Mouse (Mus musculus): ENCODE measurements around the gene Akt1s1. TPM values are rescaled to one million over a fixed set of nuclear protein-coding genes. Genes with fewer than 3 reads are reported as not detected.

The Akt1s1 gene
- polyA plus RNA-seq, 1 experiment: 141 TPM

DNA sequence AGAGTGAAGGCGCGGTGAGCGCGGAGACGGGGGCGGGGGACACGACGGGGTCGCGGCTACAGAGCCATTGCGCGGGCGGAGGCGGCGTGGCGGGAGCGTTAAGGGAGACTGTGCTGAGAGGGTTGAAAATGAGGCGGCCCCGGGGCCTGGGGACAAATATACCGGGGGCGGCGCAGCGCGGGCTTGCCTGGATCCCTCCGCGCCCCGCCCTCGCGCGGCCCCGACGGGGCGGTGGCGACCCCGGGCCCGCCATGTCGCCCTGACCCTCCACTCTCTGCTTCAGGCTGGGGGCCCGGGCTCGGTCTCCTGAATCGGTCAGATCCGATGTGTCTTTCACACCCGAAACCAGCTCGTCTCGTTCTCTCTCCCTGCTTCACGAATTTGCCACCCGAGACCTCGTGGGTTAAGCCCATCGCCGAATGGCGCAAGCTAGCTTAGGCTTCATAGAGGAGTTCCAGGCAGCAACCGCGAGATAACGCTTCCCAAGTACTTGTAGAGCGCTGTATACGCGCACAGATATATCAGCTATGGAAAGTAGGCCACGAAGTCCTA is 32.2 kb upstream of the Akt1s1 start, which contains the start of gene Atf5:
Gene Atf5, minus strand, starts transcription at position 189 of the 552 bp plus-strand sequence.
- no peak for TF ChIP-seq CTCF (IDR thresholded peaks at IDR 0.05; ENCODE audit: borderline replicate concordance, extremely low read depth, insufficient read depth, insufficient read length)
- no peak for TF ChIP-seq POLR2A (IDR thresholded peaks at IDR 0.05; ENCODE audit: borderline replicate concordance, extremely low read depth, insufficient read depth, insufficient read length, poor library complexity, severe bottlenecking)
- DNase-seq (ENCODE audit: low read depth): peak; percentile 63

DNA sequence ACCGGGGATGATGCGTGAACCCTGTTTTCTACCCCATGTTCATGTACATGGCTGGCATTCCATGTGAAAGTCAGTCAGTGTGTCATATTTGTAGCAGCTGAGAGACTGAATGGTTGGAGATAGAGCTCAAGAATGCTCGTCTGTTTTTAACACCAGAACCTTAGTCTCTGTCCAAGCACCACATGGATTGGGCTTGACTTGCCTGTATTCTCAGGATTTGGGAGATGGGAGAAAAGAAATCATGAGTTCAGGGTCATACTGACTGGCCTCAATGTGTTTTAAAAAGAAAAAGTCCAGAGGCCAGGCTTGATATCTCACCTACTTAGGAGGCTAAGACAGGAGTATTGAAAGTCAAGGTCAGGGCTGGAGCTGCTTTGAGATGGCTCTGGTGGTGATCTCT is 31.4 kb upstream of the Akt1s1 start:
- DNase-seq (ENCODE audit: low read depth): no peak
- TF ChIP-seq CTCF (IDR thresholded peaks at IDR 0.05; ENCODE audit: borderline replicate concordance, extremely low read depth, insufficient read depth, insufficient read length) (no peak), POLR2A (IDR thresholded peaks at IDR 0.05; ENCODE audit: borderline replicate concordance, extremely low read depth, insufficient read depth, insufficient read length, poor library complexity, severe bottlenecking) (no peak)

DNA sequence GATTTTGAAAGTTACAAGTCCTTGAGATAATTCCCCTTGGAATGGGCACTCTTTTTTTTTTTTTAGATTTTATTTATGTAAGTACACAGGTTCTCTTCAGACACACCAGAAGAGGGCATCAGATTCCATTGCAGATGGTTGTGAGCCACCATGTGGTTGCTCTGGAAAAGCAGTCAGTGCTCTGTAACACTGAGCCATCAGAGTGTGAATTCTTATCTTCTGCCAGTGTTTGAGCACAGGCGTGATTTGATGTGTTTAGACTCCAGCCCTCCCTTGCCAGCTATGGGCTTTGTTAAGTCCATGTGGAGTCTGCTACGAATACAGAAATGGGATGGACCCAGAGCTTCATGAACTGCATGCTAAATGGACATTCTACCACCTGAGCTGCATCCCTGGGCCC is 30.6 kb upstream of the Akt1s1 start:
- TF ChIP-seq CTCF (IDR thresholded peaks at IDR 0.05; ENCODE audit: borderline replicate concordance, extremely low read depth, insufficient read depth, insufficient read length) (peak; percentile 12; the same call in 1 of the 2 replicates), POLR2A (IDR thresholded peaks at IDR 0.05; ENCODE audit: borderline replicate concordance, extremely low read depth, insufficient read depth, insufficient read length, poor library complexity, severe bottlenecking) (no peak)
- DNase-seq (ENCODE audit: low read depth): peak; percentile 58

DNA sequence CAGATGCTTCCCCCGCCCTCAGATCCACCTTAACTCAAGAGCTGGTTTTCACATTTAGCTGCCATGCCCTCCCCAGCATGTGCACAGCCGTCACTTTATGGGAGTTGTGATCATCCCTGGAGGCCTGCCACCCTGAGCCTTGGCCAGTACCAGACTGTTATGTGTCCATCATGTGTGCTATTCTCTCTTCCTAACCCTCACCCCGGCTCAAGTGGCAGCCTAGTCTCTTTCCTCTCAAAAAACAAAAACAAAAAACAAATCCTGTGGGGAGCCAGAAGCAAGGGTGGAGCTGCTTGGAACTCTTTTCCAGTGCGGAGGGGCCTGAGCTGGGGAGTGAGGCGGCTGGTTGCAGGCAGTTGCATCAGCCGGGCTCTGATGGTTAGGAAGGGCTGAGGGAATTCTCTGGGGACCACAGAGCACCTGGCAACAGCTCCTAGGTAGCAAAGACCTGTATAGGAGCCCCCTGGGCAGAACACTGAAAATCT is 30.0 kb upstream of the Akt1s1 start:
- DNase-seq (ENCODE audit: low read depth): peak; percentile 48
- TF ChIP-seq POLR2A (IDR thresholded peaks at IDR 0.05; ENCODE audit: borderline replicate concordance, extremely low read depth, insufficient read depth, insufficient read length, poor library complexity, severe bottlenecking) (no peak), CTCF (IDR thresholded peaks at IDR 0.05; ENCODE audit: borderline replicate concordance, extremely low read depth, insufficient read depth, insufficient read length) (no peak)

DNA sequence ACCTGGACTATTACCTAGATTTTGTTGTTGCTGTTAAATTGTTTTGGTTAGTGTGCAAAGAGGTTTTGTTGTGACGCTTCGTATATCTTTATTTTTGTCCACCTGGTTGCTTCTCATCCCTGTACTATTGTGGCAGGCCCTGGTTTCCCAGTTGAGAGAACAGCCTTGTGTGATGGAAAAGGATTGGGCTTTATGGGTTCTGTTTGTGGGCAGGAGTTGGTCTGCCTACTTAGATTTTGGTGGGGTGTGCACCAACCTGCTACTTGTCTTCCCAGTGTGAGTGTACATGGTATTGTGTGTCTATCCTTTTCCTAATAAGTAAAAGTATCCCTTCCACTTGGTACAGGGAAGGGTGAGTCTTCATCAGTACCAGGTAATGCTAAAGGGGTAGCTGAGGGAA is 29.4 kb upstream of the Akt1s1 start:
- no peak for TF ChIP-seq CTCF (IDR thresholded peaks at IDR 0.05; ENCODE audit: borderline replicate concordance, extremely low read depth, insufficient read depth, insufficient read length)
- no peak for DNase-seq (ENCODE audit: low read depth)

DNA sequence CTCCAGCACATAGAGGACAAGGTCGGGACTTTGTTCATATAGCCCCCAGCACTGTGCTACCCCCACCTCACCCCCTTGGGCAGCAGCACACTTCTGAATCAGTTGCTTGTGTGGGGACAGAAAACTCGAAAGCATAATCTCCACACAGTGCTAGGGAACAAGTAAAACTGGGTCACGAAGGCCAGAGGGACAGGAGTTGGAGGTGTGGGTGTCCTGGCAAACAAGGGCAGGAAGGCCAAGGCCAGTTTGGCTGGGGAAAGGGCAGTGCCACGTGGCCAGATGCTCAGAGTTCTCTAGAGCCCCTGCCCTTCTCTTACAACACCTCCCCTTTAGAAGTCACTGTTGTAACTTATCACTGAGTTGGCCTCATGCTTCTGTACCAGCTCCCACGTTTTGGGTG is 28.9 kb upstream of the Akt1s1 start:
- TF ChIP-seq CTCF (IDR thresholded peaks at IDR 0.05; ENCODE audit: borderline replicate concordance, extremely low read depth, insufficient read depth, insufficient read length) (no peak), POLR2A (IDR thresholded peaks at IDR 0.05; ENCODE audit: borderline replicate concordance, extremely low read depth, insufficient read depth, insufficient read length, poor library complexity, severe bottlenecking) (no peak)

DNA sequence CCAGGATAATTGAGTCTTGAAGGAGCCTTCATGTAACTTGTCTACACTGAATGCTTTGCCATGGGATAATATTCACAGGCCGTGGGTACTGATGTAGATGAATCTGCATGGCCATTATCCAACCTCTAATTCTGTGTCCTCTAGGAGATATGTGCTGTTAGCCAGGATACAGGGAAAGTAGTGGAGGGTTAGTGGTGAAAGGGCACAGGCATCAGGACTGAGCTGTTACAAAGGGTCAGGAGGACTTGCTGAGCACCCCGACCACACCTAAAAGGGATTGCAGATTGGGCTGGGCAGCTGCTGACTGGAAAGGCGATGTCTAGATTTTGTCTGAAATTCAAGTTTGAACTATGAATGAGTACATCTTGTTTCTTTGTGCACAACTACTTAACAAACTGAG is 28.3 kb upstream of the Akt1s1 start:
- TF ChIP-seq CTCF (IDR thresholded peaks at IDR 0.05; ENCODE audit: borderline replicate concordance, extremely low read depth, insufficient read depth, insufficient read length) (no peak), POLR2A (IDR thresholded peaks at IDR 0.05; ENCODE audit: borderline replicate concordance, extremely low read depth, insufficient read depth, insufficient read length, poor library complexity, severe bottlenecking) (no peak)
- DNase-seq (ENCODE audit: low read depth): no peak

More for the DNA sequence above, 28.9 kb upstream of the Akt1s1 start:
- no peak for DNase-seq (ENCODE audit: low read depth)

DNA sequence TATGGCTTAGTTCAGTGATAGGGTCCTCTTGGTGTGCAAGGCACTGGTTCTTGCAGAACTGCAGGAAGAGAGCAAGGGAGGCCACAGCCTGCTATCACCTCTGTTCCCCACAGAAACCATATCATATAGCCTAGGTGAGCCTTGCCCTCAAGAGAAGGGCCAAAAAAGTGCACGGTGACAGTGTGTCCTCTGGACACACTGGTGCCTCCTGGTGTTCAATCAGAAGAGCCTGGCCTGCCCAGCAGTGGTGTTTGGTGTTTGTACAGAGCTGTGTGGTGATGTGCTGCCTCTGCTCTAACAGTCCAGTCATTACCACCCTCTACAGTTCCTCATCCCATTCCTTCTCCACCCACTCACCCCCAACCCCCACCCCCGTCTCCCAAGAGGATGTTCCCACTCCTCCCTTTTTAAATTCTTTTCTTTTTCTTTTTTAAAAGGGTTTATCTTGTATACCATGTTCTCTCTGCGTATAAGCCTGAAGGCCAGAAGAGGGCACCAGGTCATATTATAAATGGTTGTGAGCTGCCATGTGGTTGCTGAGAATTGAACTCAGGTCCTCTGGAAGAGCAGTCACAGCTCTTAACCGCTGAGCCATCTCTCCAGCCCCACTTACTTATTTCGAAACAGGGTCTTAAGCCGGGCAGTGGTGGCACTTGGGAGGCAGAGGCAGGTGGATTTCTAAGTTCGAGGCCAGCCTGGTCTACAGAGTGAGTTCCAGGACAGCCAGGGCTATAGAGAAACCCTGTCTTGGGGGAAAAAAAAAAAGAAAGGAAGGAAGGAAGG is 26.9 kb upstream of the Akt1s1 start:
- TF ChIP-seq POLR2A (IDR thresholded peaks at IDR 0.05; ENCODE audit: borderline replicate concordance, extremely low read depth, insufficient read depth, insufficient read length, poor library complexity, severe bottlenecking) (no peak), CTCF (IDR thresholded peaks at IDR 0.05; ENCODE audit: borderline replicate concordance, extremely low read depth, insufficient read depth, insufficient read length) (no peak)
- DNase-seq (ENCODE audit: low read depth): no peak

DNA sequence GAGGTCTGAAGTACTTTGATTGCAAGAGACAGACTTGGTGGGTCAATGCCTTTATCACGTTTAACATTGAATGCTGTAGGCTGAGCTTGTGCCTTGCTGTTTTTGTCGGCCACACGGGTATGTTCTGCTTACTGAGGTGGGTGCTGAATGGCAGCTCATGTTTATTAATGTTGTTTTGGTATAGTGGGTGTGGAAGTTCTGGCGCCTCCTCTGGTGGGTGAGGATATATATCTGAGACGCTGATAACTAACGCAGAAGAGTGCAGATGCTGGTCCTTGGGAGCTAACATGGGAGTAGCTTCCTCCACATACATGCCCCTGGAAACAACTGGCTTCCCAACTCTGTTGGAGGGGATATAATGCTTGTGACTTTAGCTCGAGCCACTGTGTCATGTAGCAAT is 25.4 kb upstream of the Akt1s1 start:
- peak; percentile 35 for DNase-seq (ENCODE audit: low read depth)
- TF ChIP-seq POLR2A (IDR thresholded peaks at IDR 0.05; ENCODE audit: borderline replicate concordance, extremely low read depth, insufficient read depth, insufficient read length, poor library complexity, severe bottlenecking) (no peak), CTCF (IDR thresholded peaks at IDR 0.05; ENCODE audit: borderline replicate concordance, extremely low read depth, insufficient read depth, insufficient read length) (peak; percentile 17; the same call in 1 of the 2 replicates)

DNA sequence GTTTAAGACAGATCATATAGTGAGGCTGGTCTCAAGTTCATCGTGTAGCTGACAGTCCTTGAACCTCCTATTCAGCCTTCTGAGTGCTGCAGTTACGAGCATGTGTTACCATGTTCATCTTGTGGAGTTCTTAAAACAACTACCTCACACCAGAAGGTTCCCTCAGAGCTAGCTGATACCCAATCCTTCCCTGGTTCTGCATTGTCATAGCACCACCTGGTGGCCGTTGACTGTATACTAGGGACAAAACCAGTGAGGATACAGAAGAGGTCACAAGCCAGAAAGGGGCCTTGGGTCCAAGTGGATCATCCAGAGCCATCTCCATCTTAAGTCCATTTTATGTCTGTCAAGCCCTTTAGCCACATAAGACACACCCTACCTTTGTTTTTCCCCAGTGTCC is 23.9 kb upstream of the Akt1s1 start:
- peak; percentile 84 for DNase-seq (ENCODE audit: low read depth)
- TF ChIP-seq CTCF (IDR thresholded peaks at IDR 0.05; ENCODE audit: borderline replicate concordance, extremely low read depth, insufficient read depth, insufficient read length): peak; percentile 84; the same call in 1 of the 2 replicates
- no peak for TF ChIP-seq POLR2A (IDR thresholded peaks at IDR 0.05; ENCODE audit: borderline replicate concordance, extremely low read depth, insufficient read depth, insufficient read length, poor library complexity, severe bottlenecking)

DNA sequence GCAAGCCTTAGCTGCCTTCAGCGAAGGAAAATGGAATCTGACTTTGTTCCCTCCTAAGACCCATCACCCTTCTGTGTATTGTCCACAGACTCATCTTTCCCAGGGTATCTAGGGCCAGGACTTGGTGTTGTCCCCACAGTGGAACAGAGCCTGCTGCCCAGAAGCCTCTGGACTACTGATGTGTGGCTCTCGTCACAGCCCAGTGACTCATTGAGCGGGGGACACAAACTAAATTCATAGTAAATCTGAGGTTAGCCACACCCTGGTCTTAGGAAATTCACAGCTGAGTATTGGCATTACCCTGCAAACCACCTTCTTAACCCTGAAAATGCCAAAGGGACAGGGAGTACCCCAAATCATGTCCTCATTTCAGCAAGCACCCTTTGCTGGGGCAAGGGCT is 22.0 kb upstream of the Akt1s1 start:
- DNase-seq (ENCODE audit: low read depth): no peak
- TF ChIP-seq POLR2A (IDR thresholded peaks at IDR 0.05; ENCODE audit: borderline replicate concordance, extremely low read depth, insufficient read depth, insufficient read length, poor library complexity, severe bottlenecking): no peak
- no peak for TF ChIP-seq CTCF (IDR thresholded peaks at IDR 0.05; ENCODE audit: borderline replicate concordance, extremely low read depth, insufficient read depth, insufficient read length)

DNA sequence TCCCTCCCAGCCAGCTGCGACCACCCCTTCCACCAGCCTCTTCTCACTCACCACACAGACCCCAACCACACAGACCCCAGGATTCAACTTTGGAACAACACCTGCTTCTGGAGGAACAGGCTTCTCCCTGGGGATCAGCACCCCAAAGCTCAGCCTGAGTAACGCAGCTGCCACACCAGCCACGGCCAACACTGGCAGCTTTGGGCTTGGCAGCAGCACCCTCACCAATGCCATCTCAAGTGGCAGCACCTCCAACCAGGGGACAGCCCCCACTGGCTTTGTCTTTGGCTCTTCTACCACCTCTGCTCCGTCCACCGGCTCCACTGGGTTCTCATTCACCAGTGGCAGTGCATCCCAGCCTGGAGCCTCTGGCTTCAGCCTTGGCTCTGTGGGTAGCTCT is 20.1 kb upstream of the Akt1s1 start:
- no peak for TF ChIP-seq CTCF (IDR thresholded peaks at IDR 0.05; ENCODE audit: borderline replicate concordance, extremely low read depth, insufficient read depth, insufficient read length)
- TF ChIP-seq POLR2A (IDR thresholded peaks at IDR 0.05; ENCODE audit: borderline replicate concordance, extremely low read depth, insufficient read depth, insufficient read length, poor library complexity, severe bottlenecking): no peak
- DNase-seq (ENCODE audit: low read depth): no peak

Measured in brain, embryonic 14.5 days (tissue).